Mouse (Mus musculus) olfactory bulb, adult 2 months (tissue): ENCODE data around the gene Rnf144b.

ENCODE experiments used
- CTCF ChIP-seq: fragments of 200-500 bp; IDR thresholded peaks from 2 replicates; pipeline ENCODE4 v1.5.1; 2012; ENCODE audit warnings: low read depth, mild to moderate bottlenecking, low read length, moderate library complexity; ENCODE audit not compliant: insufficient read depth
- POLR2A ChIP-seq: fragments of 200-500 bp; IDR thresholded peaks from 2 replicates; pipeline ENCODE4 v1.6.1; 2012; ENCODE audit warnings: mild to moderate bottlenecking, low read depth, low read length, moderate library complexity; ENCODE audit not compliant: insufficient read depth

DNA sequence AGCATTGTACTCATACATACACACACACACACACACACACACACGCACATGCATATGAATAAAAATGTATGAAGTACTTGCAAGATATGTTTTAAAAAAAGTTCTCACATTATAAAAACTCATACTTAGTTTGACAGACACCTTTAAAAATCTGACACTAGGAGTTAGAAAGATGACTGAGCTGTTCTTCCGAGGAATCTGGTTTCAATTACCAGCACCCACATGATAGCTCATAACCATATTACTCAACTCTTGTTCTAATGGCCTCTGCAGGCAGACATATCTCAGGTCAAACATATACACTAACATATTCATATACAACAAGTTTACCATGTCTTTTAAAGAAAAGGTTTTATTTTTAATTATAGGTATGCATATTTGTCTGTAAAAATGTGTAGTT is 25.9 kb upstream of the Rnf144b start:
- TF ChIP-seq CTCF (no peak), POLR2A (no peak)
